Mouse (Mus musculus): Measurements from ENCODE around the gene Wdr27. TPM values are rescaled to one million over a fixed set of nuclear protein-coding genes. Genes with fewer than 3 reads are reported as not detected.

Wdr27 gene
- 15.5 TPM for polyA plus RNA-seq (2014; fragmentation: Illumina TruSeq; extraction: RNeasy Lipid Tissue Mini Kit (QIAGEN cat#74804); ENCODE audit: insufficient read depth, low read depth, low replicate concordance)

DNA sequence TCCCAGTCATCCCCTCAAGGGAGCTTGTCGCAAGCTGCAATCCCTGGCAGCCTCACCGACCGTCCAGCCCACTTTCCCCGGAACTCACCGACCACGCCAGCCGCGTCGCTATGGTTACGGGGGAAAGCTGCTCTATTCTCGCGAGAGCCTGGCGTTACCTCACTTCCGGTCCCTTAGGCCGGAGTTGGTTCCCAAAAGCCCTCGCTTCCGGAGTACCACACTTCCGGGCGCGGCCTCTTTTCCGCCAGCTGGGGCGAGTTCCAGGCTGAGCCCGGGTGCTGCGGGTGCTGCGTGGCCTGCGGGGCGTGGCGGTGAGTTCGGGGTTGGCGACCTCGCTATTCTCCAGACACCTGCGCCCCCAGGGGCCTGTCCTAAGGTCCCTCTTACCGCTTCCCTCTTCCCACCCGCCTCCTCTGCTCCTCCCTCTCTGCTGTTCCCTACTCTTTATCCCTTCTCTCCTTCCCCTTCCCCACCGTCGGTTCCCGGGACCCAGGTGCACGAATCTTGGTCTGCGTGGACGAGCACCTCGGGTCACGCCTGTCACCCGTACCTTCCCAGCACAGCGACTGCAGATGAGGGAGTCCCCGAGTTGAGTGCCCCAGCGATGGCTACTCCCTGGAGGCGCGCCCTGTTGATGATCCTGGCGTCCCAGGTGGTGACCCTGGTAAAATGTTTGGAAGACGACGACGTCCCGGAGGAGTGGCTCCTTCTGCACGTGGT, at the start of gene Wdr27, which contains the start of gene 1600012H06Rik:
Gene Wdr27 (minus strand): TSS at position 150 of the 720 bp plus-strand sequence.
Gene 1600012H06Rik (plus strand): TSS at position 176 of the 720 bp plus-strand sequence.

DNA sequence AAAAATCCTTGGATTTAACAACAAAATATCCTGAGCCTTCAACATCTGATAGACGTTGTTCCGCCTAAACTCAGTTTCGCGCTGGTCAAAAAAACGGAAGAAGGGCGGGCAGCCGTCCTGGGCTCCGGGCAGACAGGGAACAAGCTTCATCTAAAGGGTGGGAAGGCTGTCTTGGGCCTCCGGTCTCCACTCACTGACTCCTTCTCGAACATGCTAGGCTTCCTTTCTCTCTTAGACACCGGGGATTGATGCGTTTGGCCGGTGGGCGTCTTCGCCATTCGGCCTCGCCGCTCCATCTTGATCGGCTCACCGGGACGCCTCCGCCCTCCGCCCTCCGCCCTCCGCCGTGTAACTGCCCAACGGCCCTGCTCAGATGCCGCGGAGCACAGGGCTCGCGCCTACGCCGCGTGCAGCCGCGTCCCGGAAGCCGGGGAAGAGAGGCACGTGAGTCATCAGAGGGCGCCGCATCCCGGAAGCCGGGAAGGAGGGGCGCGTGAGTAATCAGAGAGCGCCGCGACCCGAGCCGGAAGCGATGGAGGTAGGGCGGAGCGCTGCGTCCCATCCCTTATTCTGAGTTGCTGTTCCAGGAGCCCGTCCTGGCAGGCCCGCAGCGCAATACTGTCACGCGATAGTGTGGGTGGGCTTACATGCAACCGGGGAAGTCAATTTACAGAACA, 35.5 kb upstream of the Wdr27 start, which contains the start of the genes 9030025P20Rik and Gm3417:
Gene 9030025P20Rik (plus strand): TSS at position 107 of the 677 bp plus-strand sequence.
Gene Gm3417 (minus strand): TSS at position 429 of the 677 bp plus-strand sequence.

DNA sequence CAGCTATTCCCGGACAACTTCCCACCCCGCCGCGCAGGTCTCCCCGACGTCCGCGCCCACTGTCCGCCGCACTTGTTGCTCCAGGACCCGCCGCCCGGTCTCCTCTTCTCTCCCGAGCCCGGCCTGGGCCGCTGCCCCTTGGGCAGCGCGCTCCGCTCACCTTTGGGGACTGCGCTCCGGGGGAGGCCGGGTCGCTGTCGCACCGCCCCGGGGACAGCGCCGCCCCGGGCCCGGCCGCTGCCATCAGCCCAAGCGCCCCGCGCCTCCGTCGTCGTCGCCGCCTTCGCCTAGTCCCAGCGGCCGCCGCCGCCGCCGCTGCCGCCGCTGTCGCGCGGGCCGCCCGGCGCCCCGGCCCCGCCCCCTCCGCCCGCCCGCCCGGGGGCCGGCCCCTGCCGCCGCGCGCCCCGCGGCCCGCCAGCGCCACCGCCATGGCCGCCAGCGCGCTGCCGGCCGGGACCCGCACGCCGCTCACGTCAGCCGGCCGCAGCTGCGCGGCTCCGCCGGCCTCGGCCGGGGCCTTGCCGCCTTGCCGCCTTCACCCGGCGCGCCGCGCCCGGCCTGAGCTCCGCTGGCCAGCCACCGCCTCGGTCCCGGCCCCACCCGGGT, 18.1 kb upstream of the Wdr27 start, which contains the start of gene Phf10:
Gene Phf10 (minus strand): TSS at position 323 of the 606 bp plus-strand sequence.

Other genes starting within 250 kb of the Wdr27 start
- 1.1 TPM for gene Thbs2, start 248.9 kb downstream of the Wdr27 start, polyA plus RNA-seq (2014; fragmentation: Illumina TruSeq; extraction: RNeasy Lipid Tissue Mini Kit (QIAGEN cat#74804); ENCODE audit: insufficient read depth, low read depth, low replicate concordance)
- 19.4 TPM for gene 1600012H06Rik, start within 50 bp of the Wdr27 start, polyA plus RNA-seq (2014; fragmentation: Illumina TruSeq; extraction: RNeasy Lipid Tissue Mini Kit (QIAGEN cat#74804); ENCODE audit: insufficient read depth, low read depth, low replicate concordance)
- gene Phf10, start 18.1 kb upstream of the Wdr27 start, polyA plus RNA-seq (2014; fragmentation: Illumina TruSeq; extraction: RNeasy Lipid Tissue Mini Kit (QIAGEN cat#74804); ENCODE audit: insufficient read depth, low read depth, low replicate concordance), result 35.9 TPM
- gene 9030025P20Rik, start 35.3 kb upstream of the Wdr27 start, polyA plus RNA-seq (2014; fragmentation: Illumina TruSeq; extraction: RNeasy Lipid Tissue Mini Kit (QIAGEN cat#74804); ENCODE audit: insufficient read depth, low read depth, low replicate concordance), result 5.5 TPM
- gene Gm3417, start 35.6 kb upstream of the Wdr27 start, polyA plus RNA-seq (2014; fragmentation: Illumina TruSeq; extraction: RNeasy Lipid Tissue Mini Kit (QIAGEN cat#74804); ENCODE audit: insufficient read depth, low read depth, low replicate concordance), result 1.0 TPM
- 1.0 TPM for gene Gm3435, start 67.0 kb upstream of the Wdr27 start, polyA plus RNA-seq (2014; fragmentation: Illumina TruSeq; extraction: RNeasy Lipid Tissue Mini Kit (QIAGEN cat#74804); ENCODE audit: insufficient read depth, low read depth, low replicate concordance)
- gene Ermard, start 98.0 kb upstream of the Wdr27 start, polyA plus RNA-seq (2014; fragmentation: Illumina TruSeq; extraction: RNeasy Lipid Tissue Mini Kit (QIAGEN cat#74804); ENCODE audit: insufficient read depth, low read depth, low replicate concordance), result 19.8 TPM
- 1.1 TPM for gene Tcte3, start 98.3 kb upstream of the Wdr27 start, polyA plus RNA-seq (2014; fragmentation: Illumina TruSeq; extraction: RNeasy Lipid Tissue Mini Kit (QIAGEN cat#74804); ENCODE audit: insufficient read depth, low read depth, low replicate concordance)
- 1.4 TPM for gene Gm3448, start 98.4 kb upstream of the Wdr27 start, polyA plus RNA-seq (2014; fragmentation: Illumina TruSeq; extraction: RNeasy Lipid Tissue Mini Kit (QIAGEN cat#74804); ENCODE audit: insufficient read depth, low read depth, low replicate concordance)

Measured in lung, adult 10 weeks (tissue).